Mouse (Mus musculus): ENCODE measurements around the gene Ppp1r12b.

DNA sequence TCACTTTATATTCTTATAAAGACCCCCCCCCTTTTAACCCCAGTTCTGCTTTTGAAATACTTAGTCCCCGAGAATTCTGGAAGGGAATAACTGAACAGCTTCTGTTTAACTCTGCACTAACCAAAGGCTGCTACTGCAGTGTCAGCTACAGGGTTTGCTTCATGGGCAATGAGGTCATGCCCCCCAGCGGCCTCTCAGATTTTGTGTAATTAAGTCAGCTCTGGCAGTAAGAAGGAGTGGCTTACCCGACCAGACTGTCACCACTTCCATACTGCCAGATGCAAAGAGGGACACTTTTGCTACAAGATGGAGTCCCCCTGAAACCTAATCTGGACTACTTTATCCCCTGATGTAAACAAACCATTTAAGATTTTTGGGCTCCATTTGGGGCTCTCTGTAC, 180.1 kb downstream of the Ppp1r12b start:
- TF ChIP-seq NELFE (IDR thresholded peaks at IDR 0.05; ENCODE audit: low read depth, low read length) (no peak), ELF1 (IDR thresholded peaks at IDR 0.05; ENCODE audit: low read depth, low read length) (no peak), CTCF (IDR thresholded peaks at IDR 0.05 in 2 of 3, conservative IDR thresholded peaks at IDR 0.05 in 1 of 3; ENCODE audit: control insufficient read depth in 1 of 3, insufficient read depth in 1 of 3, low read depth in 2 of 3, low read length in 3 of 3, poor library complexity in 1 of 3, severe bottlenecking in 1 of 3) (no peak), HCFC1 (IDR thresholded peaks at IDR 0.05; ENCODE audit: low read depth, low read length) (no peak), CHD2 (IDR thresholded peaks at IDR 0.05; ENCODE audit: low read length) (no peak), UBTF (IDR thresholded peaks at IDR 0.05; ENCODE audit: borderline replicate concordance, insufficient read depth, low read depth, low read length) (no peak), EP300 (IDR thresholded peaks at IDR 0.05; ENCODE audit: low read depth in 1 of 2, low read length in 2 of 2) (no peak), ZNF384 (IDR thresholded peaks at IDR 0.05; ENCODE audit: low read depth, low read length) (no peak), USF2 (IDR thresholded peaks at IDR 0.05; ENCODE audit: borderline replicate concordance in 1 of 2, insufficient read depth in 1 of 2, low read depth in 1 of 2, low read length in 2 of 2) (no peak), POLR2A (IDR thresholded peaks at IDR 0.05; ENCODE audit: control insufficient read depth in 1 of 2, insufficient read depth in 1 of 2, low read depth in 1 of 2, low read length in 2 of 2, poor library complexity in 1 of 2) (no peak), E2F4 (IDR thresholded peaks at IDR 0.05; ENCODE audit: borderline replicate concordance, low read depth, low read length) (no peak), USF1 (IDR thresholded peaks at IDR 0.05; ENCODE audit: low read depth, low read length) (no peak)

Measured in MEL (cell line).